Mouse (Mus musculus) limb, embryonic 12.5 days (tissue): ENCODE measurements around the gene Cfap69. TPM values are rescaled to one million over a fixed set of nuclear protein-coding genes. Genes with fewer than 3 reads are reported as not detected.

ENCODE experiments used
- ATAC-seq: fragments of 200-750 bp; cut with Nextera tagmentation; 2 replicates; pipeline ENCODE4 v1.8.0; 2017; ENCODE audit warnings: low read depth, moderate TSS enrichment; ENCODE audit not compliant: insufficient number of reproducible peaks, insufficient read depth, low FRiP score, low TSS enrichment
- H3K27ac ChIP-seq: fragments of 300-500 bp; sonication (generic); 2 replicates; pipeline ENCODE4 v1.5.1; 2016; ENCODE audit warnings: mild to moderate bottlenecking, moderate library complexity
- H3K27me3 ChIP-seq: fragments of 300-500 bp; sonication (generic); 2 replicates; pipeline ENCODE4 v1.6.1; 2016; ENCODE audit warnings: mild to moderate bottlenecking, moderate library complexity
- H3K36me3 ChIP-seq: fragments of 300-500 bp; sonication (generic); 2 replicates; pipeline ENCODE4 v1.6.1; 2016; ENCODE audit warnings: mild to moderate bottlenecking, moderate library complexity
- H3K4me1 ChIP-seq: fragments of 300-500 bp; sonication (generic); replicated peaks from 2 replicates; pipeline ENCODE4 v1.6.1; 2016
- H3K4me2 ChIP-seq: fragments of 300-500 bp; sonication (generic); 2 replicates; pipeline ENCODE4 v1.6.1; 2016; ENCODE audit warnings: mild to moderate bottlenecking, moderate library complexity
- H3K4me3 ChIP-seq: fragments of 300-500 bp; sonication (generic); replicated peaks from 2 replicates; pipeline ENCODE4 v1.5.1; 2016; ENCODE audit warnings: mild to moderate bottlenecking
- H3K9ac ChIP-seq: fragments of 300-500 bp; sonication (generic); replicated peaks from 2 replicates; pipeline ENCODE4 v1.6.1; 2016; ENCODE audit warnings: mild to moderate bottlenecking, moderate library complexity
- H3K9me3 ChIP-seq: fragments of 300-500 bp; sonication (generic); 2 replicates; pipeline ENCODE4 v1.6.1; 2016; ENCODE audit warnings: mild to moderate bottlenecking, moderate library complexity
- WGBS: fragments of 180-500 bp; shearing (Covaris S2); methylation state at CpG from one replicate; pipeline ENCODE4 v1.1.7; 2016; 5-methylcytosine and 5-hydroxymethylcytosine counted together
- polyA plus RNA-seq: library from polyadenylated mRNA; unstranded; fragments of >200 nt; fragmentation: Nextera tagmentation; extraction: Ambion mirVana; gene quantifications from 2 replicates; pipeline ENCODE4 v1.2.1, GENCODE M21; 2016

Gene Cfap69
- polyA plus RNA-seq, 1 experiment from 2014 or later, result 2.2 TPM

- no peaks in the 10 kb centered on the region for H3K27me3 ChIP-seq
- H3K4me3 ChIP-seq, result no peak overlapping the region
- no peaks in the 10 kb centered on the region for H3K9me3 ChIP-seq
- no peak for ATAC-seq
- no peaks in the 10 kb centered on the region for H3K4me1 ChIP-seq
- H3K4me2 ChIP-seq, result no peak overlapping the region
- 69% methylated on average over 6 of the region's 6 CpGs for WGBS
- no peak overlapping the region for H3K9ac ChIP-seq
- H3K36me3 ChIP-seq, result no peaks in the 10 kb centered on the region
- H3K27ac ChIP-seq, result no peak overlapping the region
These were observed 15.0 kb downstream of the Cfap69 start for GRCm38 (mm10) chr5:5648817-5649569.

GRCm38 (mm10) chr5:5646173-5646572 lies 17.9 kb downstream of the Cfap69 start:
- no peak for ATAC-seq
- Histone ChIP-seq H3K9me3 (no peaks in the 10 kb centered on the region), H3K4me3 (no peak overlapping the region), H3K27me3 (no peaks in the 10 kb centered on the region), H3K27ac (no peak overlapping the region), H3K36me3 (no peaks in the 10 kb centered on the region), H3K9ac (no peak overlapping the region), H3K4me2 (no peak overlapping the region), H3K4me1 (no peaks in the 10 kb centered on the region)
- 6% methylated on average over 1 of the region's 1 CpGs for WGBS

GRCm38 (mm10) chr5:5638496-5638895 lies 25.5 kb downstream of the Cfap69 start:
- Histone ChIP-seq H3K4me3 (no peak overlapping the region), H3K9me3 (no peaks in the 10 kb centered on the region), H3K4me2 (no peak overlapping the region), H3K9ac (no peak overlapping the region), H3K36me3 (no peaks in the 10 kb centered on the region), H3K27me3 (no peaks in the 10 kb centered on the region), H3K27ac (no peak overlapping the region), H3K4me1 (no peaks in the 10 kb centered on the region)
- ATAC-seq, result no peak
- 51% methylated on average over 2 of the region's 2 CpGs for WGBS

DNA sequence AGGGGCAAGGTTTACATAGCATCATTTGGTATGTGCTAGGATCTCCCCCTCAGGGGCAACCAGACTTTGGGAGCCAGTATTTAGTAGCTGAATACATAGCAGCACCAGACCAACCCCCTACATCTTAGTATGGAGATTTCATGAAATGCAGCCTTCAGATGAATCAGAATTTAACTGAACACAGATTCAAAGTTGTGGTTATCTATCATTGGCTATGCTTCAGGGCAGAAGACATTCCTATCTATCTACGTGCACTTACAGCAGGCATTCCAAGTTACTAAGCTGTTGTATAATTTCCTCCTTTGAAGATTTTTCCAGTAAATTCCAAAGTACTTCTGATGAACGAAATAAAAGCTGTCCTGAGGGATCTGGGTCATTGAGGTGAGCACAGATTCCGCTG lies 38.5 kb downstream of the Cfap69 start:
- Histone ChIP-seq H3K4me2 (no peak overlapping the region), H3K4me3 (no peak overlapping the region), H3K9ac (no peak overlapping the region), H3K27ac (no peak overlapping the region), H3K36me3 (no peaks in the 10 kb centered on the region), H3K27me3 (no peaks in the 10 kb centered on the region), H3K9me3 (no peaks in the 10 kb centered on the region), H3K4me1 (no peaks in the 10 kb centered on the region)
- 66% methylated on average over 3 of the region's 3 CpGs for WGBS
- no peak for ATAC-seq

GRCm38 (mm10) chr5:5618329-5618728 lies 45.7 kb downstream of the Cfap69 start:
- Histone ChIP-seq H3K4me1 (no peaks in the 10 kb centered on the region), H3K36me3 (no peaks in the 10 kb centered on the region), H3K9ac (no peak overlapping the region), H3K9me3 (no peaks in the 10 kb centered on the region), H3K27ac (no peak overlapping the region), H3K4me2 (no peak overlapping the region), H3K27me3 (no peaks in the 10 kb centered on the region), H3K4me3 (no peak overlapping the region)
- WGBS, result 65% methylated on average over 4 of the region's 4 CpGs
- no peak for ATAC-seq

DNA sequence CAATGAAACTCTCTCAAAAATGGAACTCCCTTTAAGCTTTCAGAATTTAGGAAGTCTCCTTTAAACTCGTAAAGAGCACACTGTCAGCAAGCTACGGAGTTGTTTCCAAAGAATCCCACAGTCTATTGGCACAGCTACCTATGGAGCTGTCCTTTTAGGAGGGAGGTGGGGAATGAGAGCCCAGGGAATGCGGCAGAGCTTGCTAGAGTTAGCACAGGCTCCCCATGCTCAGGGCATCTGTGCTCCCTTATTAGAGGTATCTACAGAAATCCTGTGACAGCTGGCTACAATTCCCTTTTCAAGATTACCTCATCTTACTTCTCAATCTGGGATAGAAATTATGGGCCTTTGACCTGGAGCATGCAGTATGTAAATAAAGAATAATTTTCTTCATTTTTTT lies 53.5 kb downstream of the Cfap69 start:
- ATAC-seq, result no peak
- Histone ChIP-seq H3K36me3 (no peaks in the 10 kb centered on the region), H3K9me3 (no peaks in the 10 kb centered on the region), H3K27ac (no peak overlapping the region), H3K4me1 (no peaks in the 10 kb centered on the region), H3K4me2 (no peak overlapping the region), H3K9ac (no peak overlapping the region), H3K27me3 (no peaks in the 10 kb centered on the region), H3K4me3 (no peak overlapping the region)
- 51% methylated on average over 3 of the region's 3 CpGs for WGBS

- no peak overlapping the region for H3K4me2 ChIP-seq
- H3K36me3 ChIP-seq, result no peaks in the 10 kb centered on the region
- 89% methylated on average over 3 of the region's 3 CpGs for WGBS
- H3K27me3 ChIP-seq, result no peaks in the 10 kb centered on the region
- no peak for ATAC-seq
- H3K4me3 ChIP-seq, result no peak overlapping the region
- no peak overlapping the region for H3K9ac ChIP-seq
- H3K9me3 ChIP-seq, result no peaks in the 10 kb centered on the region
- no peak overlapping the region for H3K27ac ChIP-seq
- no peaks in the 10 kb centered on the region for H3K4me1 ChIP-seq
These were observed 76.4 kb downstream of the Cfap69 start for GRCm38 (mm10) chr5:5587686-5588085.

GRCm38 (mm10) chr5:5573749-5574317 lies 90.2 kb downstream of the Cfap69 start, which contains the start of gene Gm8773:
Gene Gm8773, plus strand, starts transcription at chr5:5573799.
- Histone ChIP-seq H3K4me1 (no peaks in the 10 kb centered on the region), H3K9ac (peak within 1 kb of the TSS; percentile 40), H3K4me2 (peak within 1 kb of the TSS; percentile 76), H3K4me3 (peak within 1 kb of the TSS; percentile 47), H3K9me3 (no peaks in the 10 kb centered on the region), H3K27me3 (peaks cover 34% of the 10 kb centered on the region), H3K27ac (no peak within 1 kb of the TSS), H3K36me3 (no peaks in the 10 kb centered on the region)
- 1% methylated on average over 24 of the region's 24 CpGs for WGBS
- ATAC-seq, result no peak

DNA sequence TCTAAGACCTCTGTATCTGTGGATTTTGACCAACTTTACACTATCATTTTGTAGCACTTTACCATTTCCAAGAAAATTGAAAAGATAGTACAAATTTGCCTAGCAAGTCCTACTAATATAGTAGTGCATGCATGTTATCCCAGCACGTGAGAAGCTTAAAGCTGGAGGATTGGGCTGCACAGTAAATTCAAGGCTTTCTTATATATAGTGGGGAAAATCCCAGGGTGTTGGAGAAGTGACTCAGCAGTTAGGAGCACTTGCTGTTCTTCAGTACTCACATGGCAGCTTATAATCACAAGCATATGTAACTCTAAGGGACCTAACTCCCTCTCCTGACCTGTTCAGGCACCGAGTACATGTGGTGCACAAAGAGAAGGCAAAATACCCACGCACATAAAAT lies 101.6 kb downstream of the Cfap69 start:
- H3K4me3 ChIP-seq, result no peak overlapping the region
- no peaks in the 10 kb centered on the region for H3K27me3 ChIP-seq
- H3K9ac ChIP-seq, result no peak overlapping the region
- 70% methylated on average over 3 of the region's 3 CpGs for WGBS
- no peaks in the 10 kb centered on the region for H3K9me3 ChIP-seq
- no peak for ATAC-seq
- no peaks in the 10 kb centered on the region for H3K36me3 ChIP-seq
- H3K4me1 ChIP-seq, result peaks cover 6% of the 10 kb centered on the region
- H3K27ac ChIP-seq, result no peak overlapping the region
- H3K4me2 ChIP-seq, result no peak overlapping the region

- H3K4me1 ChIP-seq, result peaks cover 6% of the 10 kb centered on the region
- no peak for ATAC-seq
These were observed 102.9 kb downstream of the Cfap69 start for GRCm38 (mm10) chr5:5561041-5561706.

GRCm38 (mm10) chr5:5559798-5560197 lies 104.2 kb downstream of the Cfap69 start:
- Histone ChIP-seq H3K36me3 (peaks cover 5% of the 10 kb centered on the region), H3K4me3 (peak overlapping the region; percentile 67), H3K4me2 (peak overlapping the region; percentile 60), H3K9me3 (no peaks in the 10 kb centered on the region), H3K4me1 (peaks cover 6% of the 10 kb centered on the region), H3K27ac (peak overlapping the region; percentile 73), H3K27me3 (no peaks in the 10 kb centered on the region), H3K9ac (peak overlapping the region; percentile 77)
- 47% methylated on average over 8 of the region's 8 CpGs for WGBS
- ATAC-seq, result no peak; the same call in 1 of the 2 replicates

More at GRCm38 (mm10) chr5:5561041-5561706, 102.9 kb downstream of the Cfap69 start:
- no peaks in the 10 kb centered on the region for H3K9me3 ChIP-seq
- no peak overlapping the region for H3K4me3 ChIP-seq
- no peak overlapping the region for H3K4me2 ChIP-seq
- no peaks in the 10 kb centered on the region for H3K36me3 ChIP-seq
- no peak overlapping the region for H3K27ac ChIP-seq
- no peak overlapping the region for H3K9ac ChIP-seq
- WGBS, result 71% methylated on average over 4 of the region's 4 CpGs
- H3K27me3 ChIP-seq, result no peaks in the 10 kb centered on the region
